Comparison of ENCODE assay signal across 8 mouse cellular contexts in the genomic region with DNA sequence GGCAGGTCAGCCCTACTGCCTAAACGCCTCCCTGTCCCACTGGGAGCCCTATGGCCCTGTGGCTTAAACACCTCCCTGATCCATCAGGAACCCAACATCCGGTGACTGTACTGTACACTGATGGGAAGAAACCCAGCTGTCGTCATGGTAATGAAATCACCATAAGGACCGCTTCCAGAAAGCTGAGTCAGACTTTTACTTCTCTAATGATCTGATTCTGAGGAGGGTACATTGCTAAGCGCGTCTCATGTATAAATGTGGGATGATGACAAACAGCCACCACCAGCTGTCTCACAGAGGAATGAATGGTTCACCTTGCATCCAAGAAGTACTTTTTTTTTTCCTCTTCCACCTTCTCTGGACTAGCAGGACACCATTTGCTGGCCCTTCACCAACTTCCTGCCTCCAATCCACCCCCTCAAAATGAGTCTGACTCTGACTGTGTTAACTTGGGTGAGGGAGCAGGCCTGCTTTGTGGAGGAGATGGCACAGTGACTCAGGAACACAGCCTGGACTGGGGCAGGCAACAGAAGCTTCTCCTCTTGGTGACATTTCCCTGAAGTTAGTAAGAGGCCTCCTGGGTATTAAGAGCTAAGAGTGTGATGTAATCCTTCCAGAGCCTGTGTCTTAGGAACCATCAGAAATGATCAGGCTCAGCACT. TPM values are rescaled to one million over a fixed set of nuclear protein-coding genes. Genes with fewer than 3 reads are reported as not detected.
DNase-seq lines count a peak whose midpoint lies in the region; ATAC-seq and TF ChIP-seq lines count a peak whose summit lies in the region.

No protein-coding gene starts in this region.

- intact Hi-C loops in left cerebral cortex, adult 2 months (cut with DNase I), result loop anchor here (1.0 to 2.0 kb wide), 2 partner anchors 20 to 29 kb away; no protein-coding TSS in a partner anchor

- no peak overlapping the region for H3K4me2 ChIP-seq in forebrain, embryonic 16.5 days (ENCODE audit: low read length)
- H3K4me2 ChIP-seq in intestine, embryonic 14.5 days (ENCODE audit: low read length), result no peak overlapping the region
- H3K4me2 ChIP-seq in lung, postnatal 0 days (replicated peaks; ENCODE audit: low read depth, low read length), result no peak overlapping the region
- no peak overlapping the region; the same call in 1 of the 2 replicates for H3K4me2 ChIP-seq in stomach, postnatal 0 days (replicated peaks; ENCODE audit: low read depth)

- H3K9ac ChIP-seq in forebrain, embryonic 16.5 days (replicated peaks; ENCODE audit: low read depth, low read length), result no peak overlapping the region
- no peak overlapping the region for H3K9ac ChIP-seq in intestine, embryonic 14.5 days (ENCODE audit: low read length)
- H3K9ac ChIP-seq in lung, postnatal 0 days (replicated peaks; ENCODE audit: low read depth), result no peak overlapping the region
- H3K9ac ChIP-seq in stomach, postnatal 0 days (ENCODE audit: low read length), result no peak overlapping the region

- H3K4me1 ChIP-seq in forebrain, embryonic 16.5 days (replicated peaks; ENCODE audit: control insufficient read depth, insufficient read depth, low read length), result peaks cover 68% of the 10 kb centered on the region
- H3K4me1 ChIP-seq in intestine, embryonic 14.5 days (replicated peaks; ENCODE audit: control insufficient read depth, insufficient read depth, low read length), result peaks cover 70% of the 10 kb centered on the region
- peaks cover 52% of the 10 kb centered on the region for H3K4me1 ChIP-seq in lung, postnatal 0 days (ENCODE audit: insufficient read depth, low read depth, low read length)
- H3K4me1 ChIP-seq in stomach, postnatal 0 days (replicated peaks; ENCODE audit: control insufficient read depth, insufficient read depth), result peaks cover 37% of the 10 kb centered on the region

- no peaks in the 10 kb centered on the region for H3K9me3 ChIP-seq in forebrain, embryonic 16.5 days (ENCODE audit: control insufficient read depth, low read length)
- no peaks in the 10 kb centered on the region for H3K9me3 ChIP-seq in intestine, embryonic 14.5 days (ENCODE audit: control insufficient read depth, low read length)
- H3K9me3 ChIP-seq in lung, postnatal 0 days (ENCODE audit: low read length), result no peaks in the 10 kb centered on the region
- no peaks in the 10 kb centered on the region for H3K9me3 ChIP-seq in stomach, postnatal 0 days (ENCODE audit: control insufficient read depth, low read length)

- ATAC-seq in forebrain, embryonic 16.5 days, result peak; percentile 32
- no peak for ATAC-seq in intestine, embryonic 14.5 days (replicated peaks; ENCODE audit: low FRiP score, low TSS enrichment, low read depth)
- ATAC-seq in lung, postnatal 0 days, result peak; percentile 56
- peak; percentile 34; the same call in 1 of the 2 replicates for ATAC-seq in stomach, postnatal 0 days (ENCODE audit: low FRiP score, low TSS enrichment)
- ATAC-seq in erythroblast, adult 5-6 weeks (replicated peaks; ENCODE audit: low FRiP score, poor library complexity, severe bottlenecking), result no peak

- H3K4me3 ChIP-seq in left cerebral cortex, adult 2 months, result no peak overlapping the region
- no peak overlapping the region for H3K4me3 ChIP-seq in forebrain, embryonic 16.5 days (replicated peaks; ENCODE audit: low read length)
- no peak overlapping the region for H3K4me3 ChIP-seq in intestine, embryonic 14.5 days (ENCODE audit: low read depth, low read length)
- no peak overlapping the region for H3K4me3 ChIP-seq in lung, postnatal 0 days (ENCODE audit: low read depth, low read length)
- H3K4me3 ChIP-seq in stomach, postnatal 0 days (ENCODE audit: low read depth, low read length), result no peak overlapping the region

- peak; percentile 64 for TF ChIP-seq EP300 in lung, postnatal 0 days (IDR thresholded peaks at IDR 0.05)
- TF ChIP-seq EP300 in stomach, postnatal 0 days (optimal IDR thresholded peaks at IDR 0.05), result no peak

- no peaks in the 10 kb centered on the region for H3K27me3 ChIP-seq in forebrain, embryonic 16.5 days (replicated peaks; ENCODE audit: control insufficient read depth, insufficient read depth, low read length)
- no peaks in the 10 kb centered on the region for H3K27me3 ChIP-seq in intestine, embryonic 14.5 days (replicated peaks; ENCODE audit: control insufficient read depth, insufficient read depth, low read length)
- H3K27me3 ChIP-seq in lung, postnatal 0 days (replicated peaks; ENCODE audit: insufficient read depth, low read length), result no peaks in the 10 kb centered on the region
- H3K27me3 ChIP-seq in stomach, postnatal 0 days (ENCODE audit: control insufficient read depth, insufficient read depth, low read length), result no peaks in the 10 kb centered on the region

- H3K36me3 ChIP-seq in forebrain, embryonic 16.5 days (ENCODE audit: control insufficient read depth, insufficient read depth), result peaks cover 2% of the 10 kb centered on the region; the same call in 1 of the 2 replicates
- H3K36me3 ChIP-seq in intestine, embryonic 14.5 days (ENCODE audit: control insufficient read depth, insufficient read depth, low read length), result peaks cover 14% of the 10 kb centered on the region
- no peaks in the 10 kb centered on the region for H3K36me3 ChIP-seq in lung, postnatal 0 days (ENCODE audit: insufficient read depth, low read length)
- 0 out of 2 replicates have a peak, but pooled peaks cover 5% of the 10 kb centered on the region for H3K36me3 ChIP-seq in stomach, postnatal 0 days (ENCODE audit: control insufficient read depth, insufficient read depth, low read length)

- H3K27ac ChIP-seq in left cerebral cortex, adult 2 months, result peak overlapping the region; percentile 91
- peak overlapping the region; percentile 29; the same call in 1 of the 2 replicates for H3K27ac ChIP-seq in forebrain, embryonic 16.5 days (ENCODE audit: low read length)
- peak overlapping the region; percentile 98 for H3K27ac ChIP-seq in intestine, embryonic 14.5 days (ENCODE audit: low read depth)
- peak overlapping the region; percentile 96 for H3K27ac ChIP-seq in lung, postnatal 0 days (ENCODE audit: low read length)
- H3K27ac ChIP-seq in stomach, postnatal 0 days (replicated peaks), result peak overlapping the region; percentile 99

- WGBS in forebrain, embryonic 16.5 days, result 35% methylated on average over 6 of the region's 6 CpGs
- WGBS in intestine, embryonic 14.5 days, result 42% methylated on average over 6 of the region's 6 CpGs
- WGBS in lung, postnatal 0 days, result 36% methylated on average over 6 of the region's 6 CpGs
- 27% methylated on average over 6 of the region's 6 CpGs for WGBS in stomach, postnatal 0 days

- no peak for TF ChIP-seq CTCF in left cerebral cortex, adult 2 months (IDR thresholded peaks at IDR 0.05)
- no peak for TF ChIP-seq CTCF in lung, postnatal 0 days (IDR thresholded peaks at IDR 0.05)
- TF ChIP-seq CTCF in stomach, postnatal 0 days (IDR thresholded peaks at IDR 0.05; ENCODE audit: low read depth), result no peak

- DNase-seq in left cerebral cortex, adult 2 months (ENCODE audit: extremely low spot score in 1 of 2, low spot score in 2 of 2), result peak; percentile 57 to 78
- DNase-seq in left cerebral cortex, adult 11 months (ENCODE audit: low spot score), result no peak
- DNase-seq in R1 (ENCODE audit: low read depth, low spot score), result peak; percentile 64
- DNase-seq in intestine, embryonic 14.5 days (ENCODE audit: low spot score), result no peak
- DNase-seq in lung, postnatal 0 days (ENCODE audit: low spot score), result peak; percentile 90
- DNase-seq in stomach, postnatal 0 days (ENCODE audit: low spot score), result no peak

RNA-seq across cellular contexts. Expression of gene Zmynd8, which starts 43.0 kb away (rescaled TPM):
- total RNA-seq in left cerebral cortex, adult 2 months (2021), result 100 to 1,000 TPM; 182 to 188 TPM
- polyA plus RNA-seq in forebrain, embryonic 16.5 days (2015; fragmentation: Nextera tagmentation; extraction: Ambion mirVana), result 69.8 and 81.5 TPM in 2 replicates
- polyA plus RNA-seq in intestine, embryonic 14.5 days (2014; fragmentation: Nextera tagmentation; extraction: Ambion mirVana), result 49.2 and 53.6 TPM in 2 replicates
- polyA plus RNA-seq in lung, postnatal 0 days (2015; fragmentation: Nextera tagmentation; extraction: Ambion mirVana), result 30.7 and 32.1 TPM in 2 replicates
- polyA plus RNA-seq in stomach, postnatal 0 days (2015; fragmentation: Nextera tagmentation; extraction: Ambion mirVana), result 24.3 and 29.7 TPM in 2 replicates
- 60.1 and 81.1 TPM in 2 replicates for total RNA-seq in erythroblast, adult 5-6 weeks (2015; ENCODE audit: low replicate concordance)
- total RNA-seq in erythroblast, adult 5-6 weeks (2017; ENCODE audit: low replicate concordance), result 83.9 and 95.3 TPM in 2 replicates

Comparison
In these comparisons a context has a peak if more than half of its experiments do, and no peak if none do; other contexts are left out.
1. DNase-seq: peak in left cerebral cortex, adult 2 months (2 of 2), R1 (single experiment) and lung, postnatal 0 days (single experiment); none in left cerebral cortex, adult 11 months (single experiment), intestine, embryonic 14.5 days (single experiment) and stomach, postnatal 0 days (single experiment).
2. H3K27ac ChIP-seq: peak in every context shown above with its lines; median percentile 99 in stomach, postnatal 0 days; 98 in intestine, embryonic 14.5 days; 96 in lung, postnatal 0 days; 91 in left cerebral cortex, adult 2 months; 29 in forebrain, embryonic 16.5 days.
3. ATAC-seq: peak in forebrain, embryonic 16.5 days (single experiment), lung, postnatal 0 days (single experiment) and stomach, postnatal 0 days (single experiment); none in intestine, embryonic 14.5 days (single experiment) and erythroblast, adult 5-6 weeks (single experiment).